Mouse (Mus musculus) neural tube, embryonic 12.5 days (tissue): ENCODE measurements around the gene Adk. TPM values are rescaled to one million over a fixed set of nuclear protein-coding genes. Genes with fewer than 3 reads are reported as not detected.

Experiments used
- ATAC-seq: fragments of 200-750 bp; cut with Nextera tagmentation; 2 replicates; pipeline ENCODE4 v1.8.0; 2017; ENCODE audit warnings: low read depth, mild to moderate bottlenecking, moderate TSS enrichment, moderate library complexity; ENCODE audit not compliant: low FRiP score
- H3K27ac ChIP-seq: fragments of 300-500 bp; sonication (generic); 2 replicates; pipeline ENCODE4 v1.5.1; 2016
- H3K27me3 ChIP-seq: fragments of 300-500 bp; sonication (generic); replicated peaks from 2 replicates; pipeline ENCODE4 v1.6.1; 2016; ENCODE audit warnings: mild to moderate bottlenecking
- H3K36me3 ChIP-seq: fragments of 300-500 bp; sonication (generic); 2 replicates; pipeline ENCODE4 v1.6.1; 2016; ENCODE audit warnings: mild to moderate bottlenecking
- H3K4me1 ChIP-seq: fragments of 300-500 bp; sonication (generic); 2 replicates; pipeline ENCODE4 v1.6.1; 2016
- H3K4me2 ChIP-seq: fragments of 300-500 bp; sonication (generic); replicated peaks from 2 replicates; pipeline ENCODE4 v1.6.1; 2016; ENCODE audit warnings: mild to moderate bottlenecking
- H3K4me3 ChIP-seq: fragments of 300-500 bp; sonication (generic); 2 replicates; pipeline ENCODE4 v1.5.1; 2016
- H3K9ac ChIP-seq: fragments of 300-500 bp; sonication (generic); 2 replicates; pipeline ENCODE4 v1.6.1; 2016; ENCODE audit warnings: mild to moderate bottlenecking
- H3K9me3 ChIP-seq: fragments of 300-500 bp; sonication (generic); 2 replicates; pipeline ENCODE4 v1.6.1; 2016; ENCODE audit warnings: mild to moderate bottlenecking
- WGBS: fragments of 180-500 bp; shearing (Covaris S2); methylation state at CpG from one replicate; pipeline ENCODE4 v1.1.7; 2016; 5-methylcytosine and 5-hydroxymethylcytosine counted together
- polyA plus RNA-seq: library from polyadenylated mRNA; unstranded; fragments of >200 nt; fragmentation: Nextera tagmentation; extraction: Ambion mirVana; gene quantifications from 2 replicates; pipeline ENCODE4 v1.2.1, GENCODE M21; 2016

Gene Adk
- polyA plus RNA-seq, 1 experiment from 2014 or later, result 68.1 TPM

DNA sequence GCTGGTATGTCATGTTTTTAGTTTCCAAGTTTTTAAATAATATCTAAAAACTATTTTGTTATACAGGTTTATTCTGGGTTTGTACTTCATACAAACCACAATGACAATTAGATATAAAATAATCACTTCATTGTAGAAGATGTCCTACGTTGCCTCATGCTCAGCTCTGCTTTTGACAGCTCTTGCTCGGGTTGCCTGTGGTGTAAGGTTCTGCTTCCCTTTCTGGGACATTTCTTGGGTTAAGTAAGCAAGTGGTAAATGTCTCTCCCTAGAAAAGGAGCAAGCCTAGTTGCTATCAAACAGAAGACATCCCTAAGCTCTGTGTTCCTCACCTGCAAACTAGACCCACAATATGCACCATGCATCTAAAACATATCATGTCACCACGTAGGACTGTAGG lies 140.4 kb downstream of the Adk start:
- no peak for ATAC-seq
- 91% methylated on average over 3 of the region's 3 CpGs for WGBS

GRCm38 (mm10) chr14:21194336-21194735 lies 142.0 kb downstream of the Adk start:
- Histone ChIP-seq H3K9ac (no peak overlapping the region), H3K27ac (0 out of 2 replicates have a peak overlapping the region, but pooled peaks have one; percentile 8), H3K27me3 (no peaks in the 10 kb centered on the region), H3K9me3 (no peaks in the 10 kb centered on the region), H3K4me3 (no peak overlapping the region), H3K4me1 (no peaks in the 10 kb centered on the region; the same call in 1 of the 2 replicates), H3K4me2 (no peak overlapping the region), H3K36me3 (no peaks in the 10 kb centered on the region)
- 78% methylated on average over 6 of the region's 6 CpGs for WGBS
- no peak for ATAC-seq

More for the DNA sequence above, 140.4 kb downstream of the Adk start:
- no peak overlapping the region for H3K4me2 ChIP-seq
- no peaks in the 10 kb centered on the region; the same call in 1 of the 2 replicates for H3K4me1 ChIP-seq
- H3K27ac ChIP-seq, result no peak overlapping the region
- no peaks in the 10 kb centered on the region for H3K36me3 ChIP-seq
- no peaks in the 10 kb centered on the region for H3K27me3 ChIP-seq
- H3K9ac ChIP-seq, result no peak overlapping the region
- H3K4me3 ChIP-seq, result no peak overlapping the region
- no peaks in the 10 kb centered on the region for H3K9me3 ChIP-seq

DNA sequence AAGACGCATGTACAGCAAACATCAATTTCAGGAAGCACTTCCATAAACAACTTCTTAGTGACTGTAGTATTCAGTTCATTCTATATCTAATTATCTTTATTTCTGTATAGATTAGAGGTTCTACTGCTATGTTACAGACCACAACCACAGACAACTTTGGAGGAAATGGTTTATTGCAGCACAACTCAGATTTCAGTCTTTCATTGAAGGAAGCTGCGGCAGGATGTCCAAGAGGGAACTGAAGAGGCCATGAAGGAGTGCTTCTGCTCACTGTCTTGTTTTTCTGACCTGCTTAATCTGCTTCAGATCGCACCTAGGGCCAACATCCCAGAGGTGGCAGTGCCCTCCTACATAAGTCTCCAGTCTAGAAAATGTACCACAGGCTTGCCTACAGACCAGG lies 148.5 kb downstream of the Adk start:
- Histone ChIP-seq H3K27ac (no peak overlapping the region), H3K4me1 (no peaks in the 10 kb centered on the region), H3K27me3 (no peaks in the 10 kb centered on the region), H3K4me2 (no peak overlapping the region), H3K9ac (no peak overlapping the region), H3K4me3 (no peak overlapping the region), H3K36me3 (no peaks in the 10 kb centered on the region), H3K9me3 (no peaks in the 10 kb centered on the region)
- WGBS, result 87% methylated on average over 3 of the region's 3 CpGs
- ATAC-seq, result no peak

DNA sequence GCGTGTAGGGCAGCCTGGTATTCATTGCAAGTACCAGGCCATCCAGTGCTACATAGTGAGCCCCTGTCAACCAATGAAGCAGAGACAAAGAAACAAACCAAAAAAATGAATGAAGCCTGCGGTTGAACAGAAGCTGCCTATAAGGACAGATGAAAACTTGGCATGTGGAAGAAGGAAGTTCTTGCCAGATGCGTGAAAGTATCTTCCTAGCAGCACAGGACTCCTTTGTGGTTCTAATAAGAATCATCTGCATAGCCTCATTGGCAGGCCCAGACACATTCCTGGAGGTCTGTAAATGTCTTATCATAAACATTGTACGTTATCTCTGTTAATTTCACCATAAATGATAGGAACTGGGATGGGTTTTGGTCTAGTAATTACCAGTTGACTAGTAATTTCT lies 154.1 kb downstream of the Adk start:
- no peak overlapping the region for H3K27ac ChIP-seq
- ATAC-seq, result no peak
- no peaks in the 10 kb centered on the region for H3K4me1 ChIP-seq
- H3K4me2 ChIP-seq, result no peak overlapping the region
- WGBS, result 93% methylated on average over 4 of the region's 4 CpGs
- no peaks in the 10 kb centered on the region for H3K36me3 ChIP-seq
- no peak overlapping the region for H3K4me3 ChIP-seq
- no peaks in the 10 kb centered on the region for H3K27me3 ChIP-seq
- no peaks in the 10 kb centered on the region for H3K9me3 ChIP-seq
- no peak overlapping the region for H3K9ac ChIP-seq

DNA sequence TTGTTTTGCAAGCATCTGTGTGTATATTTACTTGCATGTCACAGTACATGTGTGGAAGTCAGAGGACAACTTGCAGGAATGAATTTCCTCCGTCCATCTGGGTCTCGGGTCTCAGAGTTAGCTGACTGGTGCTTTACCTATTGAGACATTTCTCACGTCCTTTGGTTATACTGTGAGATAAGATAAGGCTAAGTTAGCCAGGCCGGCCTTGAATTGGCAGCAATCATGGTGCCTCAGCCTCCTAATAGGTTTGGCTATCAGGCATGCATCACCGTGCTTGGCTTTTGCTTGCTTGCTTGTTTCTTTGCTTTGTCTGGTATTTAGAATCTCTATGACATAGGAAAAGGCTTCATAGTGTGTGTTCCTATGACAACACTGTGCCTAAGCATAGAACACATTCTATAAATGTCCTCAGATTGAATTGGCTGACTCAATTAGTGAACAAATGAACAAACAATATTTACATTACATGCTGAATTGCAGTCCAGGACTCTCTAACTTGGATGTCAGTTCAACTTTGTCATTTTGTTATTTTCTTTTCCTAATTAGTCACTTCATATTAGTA lies 169.3 kb downstream of the Adk start:
- ATAC-seq, result no peak
- Histone ChIP-seq H3K27me3 (no peaks in the 10 kb centered on the region), H3K4me3 (no peak overlapping the region), H3K36me3 (no peaks in the 10 kb centered on the region), H3K27ac (no peak overlapping the region), H3K9ac (no peak overlapping the region), H3K4me1 (no peaks in the 10 kb centered on the region), H3K4me2 (no peak overlapping the region), H3K9me3 (no peaks in the 10 kb centered on the region)
- 84% methylated on average over 5 of the region's 5 CpGs for WGBS

- ATAC-seq, result no peak
These were observed 169.8 kb downstream of the Adk start for GRCm38 (mm10) chr14:21222206-21222605.

DNA sequence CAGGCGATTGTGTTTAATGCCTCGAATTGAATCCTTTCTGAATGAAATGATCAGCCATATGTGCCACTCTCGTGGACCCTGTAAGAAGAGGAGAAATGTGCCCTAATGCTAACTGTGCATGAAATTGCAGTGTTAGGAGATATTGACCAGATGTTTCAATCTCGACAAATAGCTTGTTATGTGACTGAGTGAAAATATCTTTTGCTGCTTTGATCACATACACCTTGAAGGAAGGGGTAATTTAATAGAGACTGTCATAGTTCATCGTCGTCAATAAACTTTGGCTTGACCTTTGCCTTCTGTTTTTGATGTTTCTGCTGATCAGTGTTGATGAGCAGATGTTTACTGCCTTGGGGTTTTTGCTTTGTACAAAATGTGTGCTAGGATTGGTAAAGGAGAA lies 171.1 kb downstream of the Adk start:
- WGBS, result 61% methylated on average over 6 of the region's 6 CpGs
- Histone ChIP-seq H3K4me2 (no peak overlapping the region), H3K4me1 (no peaks in the 10 kb centered on the region), H3K9ac (no peak overlapping the region), H3K27ac (no peak overlapping the region), H3K9me3 (no peaks in the 10 kb centered on the region), H3K27me3 (no peaks in the 10 kb centered on the region), H3K4me3 (no peak overlapping the region), H3K36me3 (no peaks in the 10 kb centered on the region)
- ATAC-seq, result no peak

More at GRCm38 (mm10) chr14:21222206-21222605, 169.8 kb downstream of the Adk start:
- Histone ChIP-seq H3K4me2 (no peak overlapping the region), H3K4me1 (no peaks in the 10 kb centered on the region), H3K36me3 (no peaks in the 10 kb centered on the region), H3K9me3 (no peaks in the 10 kb centered on the region), H3K27ac (no peak overlapping the region), H3K27me3 (no peaks in the 10 kb centered on the region), H3K4me3 (no peak overlapping the region), H3K9ac (no peak overlapping the region)
- 73% methylated on average over 3 of the region's 3 CpGs for WGBS

DNA sequence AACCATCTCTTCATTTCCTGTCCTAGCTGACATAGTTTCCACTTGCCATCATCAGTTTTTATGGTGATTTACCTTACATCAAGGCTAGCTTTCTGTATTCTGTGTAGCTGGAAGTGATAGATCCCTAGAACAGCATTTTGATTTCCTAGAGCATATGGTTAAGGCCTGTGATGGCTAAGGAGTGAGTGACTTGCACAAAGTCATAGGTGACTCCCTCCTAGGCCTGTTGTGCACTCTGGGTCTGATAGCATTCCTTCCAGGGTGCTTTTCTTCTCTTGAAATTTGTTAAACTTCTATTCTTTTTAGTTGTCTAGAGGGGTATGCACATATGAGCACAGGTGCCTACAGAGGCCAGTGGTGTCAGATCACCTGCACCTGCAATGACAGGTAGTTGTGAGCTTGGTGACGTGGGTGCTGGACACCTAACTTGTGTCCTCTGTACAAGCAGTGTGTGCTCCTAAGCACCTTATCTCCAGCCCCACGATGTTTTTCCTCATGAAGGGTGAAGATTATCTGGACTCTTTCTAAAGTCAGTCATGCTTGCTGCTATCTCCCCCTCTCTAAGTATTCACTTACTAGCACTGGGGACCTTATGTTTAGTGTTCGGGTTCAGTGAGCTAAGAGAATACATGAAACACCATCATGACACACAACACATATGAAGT lies 171.7 kb downstream of the Adk start:
- ATAC-seq, result no peak
- 94% methylated on average over 3 of the region's 3 CpGs for WGBS
- H3K4me2 ChIP-seq, result no peak overlapping the region
- H3K4me3 ChIP-seq, result no peak overlapping the region
- no peaks in the 10 kb centered on the region for H3K27me3 ChIP-seq
- no peaks in the 10 kb centered on the region for H3K9me3 ChIP-seq
- no peak overlapping the region for H3K9ac ChIP-seq
- H3K4me1 ChIP-seq, result no peaks in the 10 kb centered on the region
- no peak overlapping the region for H3K27ac ChIP-seq
- H3K36me3 ChIP-seq, result no peaks in the 10 kb centered on the region

GRCm38 (mm10) chr14:21237051-21237450 lies 184.7 kb downstream of the Adk start:
- H3K36me3 ChIP-seq, result no peaks in the 10 kb centered on the region
- no peak overlapping the region for H3K27ac ChIP-seq
- no peaks in the 10 kb centered on the region for H3K27me3 ChIP-seq
- H3K4me3 ChIP-seq, result no peak overlapping the region
- no peaks in the 10 kb centered on the region for H3K4me1 ChIP-seq
- no peak overlapping the region for H3K9ac ChIP-seq
- WGBS, result 96% methylated on average over 2 of the region's 2 CpGs
- H3K9me3 ChIP-seq, result no peaks in the 10 kb centered on the region
- ATAC-seq, result no peak
- no peak overlapping the region for H3K4me2 ChIP-seq

DNA sequence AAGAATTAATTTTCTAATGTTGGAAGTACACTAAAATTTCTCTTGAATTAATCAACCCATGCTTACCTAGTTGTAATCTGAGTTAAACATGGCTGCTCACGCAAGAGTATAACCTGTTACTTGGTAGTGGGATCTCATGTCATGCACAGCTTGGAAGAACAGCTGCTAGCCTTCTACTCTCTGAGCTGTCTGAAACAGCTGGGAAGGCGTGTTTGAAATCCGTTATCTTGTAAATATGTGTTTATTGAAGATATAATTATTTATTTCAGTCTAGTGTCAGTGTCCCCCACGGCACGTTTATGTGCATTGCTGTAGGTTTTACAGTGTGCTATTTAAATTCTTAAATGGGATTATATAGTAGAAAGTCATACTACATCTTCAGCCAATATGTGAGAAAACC lies 188.7 kb downstream of the Adk start:
- H3K4me2 ChIP-seq, result no peak overlapping the region
- H3K4me1 ChIP-seq, result no peaks in the 10 kb centered on the region
- no peaks in the 10 kb centered on the region for H3K36me3 ChIP-seq
- H3K27ac ChIP-seq, result no peak overlapping the region
- ATAC-seq, result no peak
- H3K4me3 ChIP-seq, result no peak overlapping the region
- 91% methylated on average over 5 of the region's 5 CpGs for WGBS
- no peak overlapping the region for H3K9ac ChIP-seq
- no peaks in the 10 kb centered on the region for H3K9me3 ChIP-seq
- H3K27me3 ChIP-seq, result no peaks in the 10 kb centered on the region

GRCm38 (mm10) chr14:21251386-21251785 lies 199.0 kb downstream of the Adk start:
- H3K4me2 ChIP-seq, result no peak overlapping the region

GRCm38 (mm10) chr14:21252326-21252886 lies 200.0 kb downstream of the Adk start:
- Histone ChIP-seq H3K9me3 (no peaks in the 10 kb centered on the region), H3K4me3 (no peak overlapping the region), H3K27ac (peak overlapping the region; percentile 27; the same call in 1 of the 2 replicates), H3K4me1 (peaks cover 11% of the 10 kb centered on the region), H3K27me3 (no peaks in the 10 kb centered on the region), H3K4me2 (peak overlapping the region; percentile 44), H3K9ac (no peak overlapping the region), H3K36me3 (no peaks in the 10 kb centered on the region)
- 6% methylated on average over 7 of the region's 7 CpGs for WGBS
- ATAC-seq, result peak; percentile 91

More at GRCm38 (mm10) chr14:21251386-21251785, 199.0 kb downstream of the Adk start:
- H3K4me3 ChIP-seq, result no peak overlapping the region
- no peak overlapping the region for H3K27ac ChIP-seq
- H3K4me1 ChIP-seq, result peaks cover 11% of the 10 kb centered on the region
- H3K27me3 ChIP-seq, result no peaks in the 10 kb centered on the region
- no peaks in the 10 kb centered on the region for H3K36me3 ChIP-seq
- no peak overlapping the region for H3K9ac ChIP-seq
- no peak for ATAC-seq
- 43% methylated on average over 5 of the region's 5 CpGs for WGBS
- H3K9me3 ChIP-seq, result no peaks in the 10 kb centered on the region
